Mouse (Mus musculus) CD4-positive naive resting alpha-beta T cell, adult 57 days (primary cell): ENCODE results near the gene Hipk2. TPM values are rescaled to one million over a fixed set of nuclear protein-coding genes. Genes with fewer than 3 reads are reported as not detected.

ENCODE experiments used
- total RNA-seq: library from RNA; stranded (reverse); gene quantifications from one replicate; pipeline ENCODE4 v1.2.4, GENCODE M21; 2023

Gene Hipk2
- total RNA-seq: 31.4 TPM

GRCm38 (mm10) chr6:38876071-38876911 is at the start of gene Hipk2:
TSS of gene Hipk2 (minus strand) at chr6:38876165.

DNA sequence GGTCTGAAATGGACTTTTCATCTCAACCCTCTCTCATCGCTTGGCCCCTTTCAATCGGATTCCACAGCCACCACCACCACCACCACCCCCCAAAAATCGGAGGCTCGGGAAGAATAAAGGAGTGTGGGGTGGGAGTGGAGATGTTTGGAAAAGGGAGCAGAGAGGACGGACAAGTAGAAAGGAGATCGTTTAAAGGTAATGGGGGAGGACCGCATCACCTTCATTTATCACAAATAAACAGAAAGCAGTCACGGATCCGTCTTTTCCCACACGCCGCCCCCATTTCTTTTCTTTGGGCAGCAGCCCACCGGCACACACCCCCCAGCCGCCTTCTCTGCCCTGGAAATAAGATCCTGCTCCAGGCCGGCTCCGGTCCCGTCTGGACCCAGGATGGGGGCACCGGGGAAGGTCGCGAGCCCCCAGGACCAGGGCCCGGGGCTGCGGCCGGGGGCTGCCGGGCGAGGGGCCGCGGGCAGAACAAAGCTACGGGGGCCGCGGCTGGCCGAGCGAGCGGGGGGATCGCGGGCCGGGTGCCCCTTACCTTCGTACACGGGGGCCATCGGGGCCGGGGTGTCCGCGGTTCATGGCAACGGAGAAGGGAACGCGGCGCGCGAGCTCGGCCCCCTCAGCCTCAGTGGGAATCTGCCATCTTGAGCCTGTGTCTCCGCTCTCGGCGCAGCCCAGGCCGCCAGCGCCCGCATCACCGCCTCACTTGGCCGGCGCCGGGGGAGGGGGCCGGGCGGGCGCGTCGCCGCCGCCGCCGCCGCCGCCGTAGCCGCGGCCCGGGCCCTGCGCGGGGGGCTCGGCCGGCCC is 501 bp downstream of the Hipk2 start, which contains the start of gene Tbxas1:
Gene Tbxas1, plus strand, starts transcription at position 147 of the 813 bp plus-strand sequence.

GRCm38 (mm10) chr6:38662714-38663615 is 213.0 kb downstream of the Hipk2 start, which contains the start of gene Clec2l:
TSS of gene Clec2l (plus strand) at chr6:38663069.

Other genes starting within 250 kb of the Hipk2 start
- gene Klrg2, start 238.9 kb downstream of the Hipk2 start, total RNA-seq: not detected
- gene Clec2l, start 213.1 kb downstream of the Hipk2 start, total RNA-seq: not detected
- gene Tbxas1, start 761 bp downstream of the Hipk2 start, total RNA-seq: 1.4 TPM
- 3.6 TPM for gene Parp12, start 242.2 kb upstream of the Hipk2 start, total RNA-seq